Mouse (Mus musculus) cerebellum, adult 18-20 months (tissue): ENCODE data around the gene Dazap1.
A peak's percentile ranks its signal among the peaks of the same experiment; 100 is the strongest.

Experiments
- DNase-seq, 2 experiments: peaks; one replicate each; pipeline ENCODE4 v3.0.0; 2021

Gene Dazap1

GRCm38 (mm10) chr10:80324120-80325037 lies 63.1 kb downstream of the Dazap1 start:
- no peak for DNase-seq

- no peak for DNase-seq
Observed at GRCm38 (mm10) chr10:80325045-80325444, 63.8 kb downstream of the Dazap1 start.

- peak; percentile 92 to 96 for DNase-seq
Observed at GRCm38 (mm10) chr10:80329273-80330081, 68.2 kb downstream of the Dazap1 start, which contains the start of the genes Pcsk4 and Reep6. TSS of gene Pcsk4 (minus strand) at chr10:80329498. TSS of gene Reep6 (plus strand) at chr10:80329953.

GRCm38 (mm10) chr10:80330084-80330483 lies 68.8 kb downstream of the Dazap1 start:
- no peak for DNase-seq

- DNase-seq: no peak
Observed at GRCm38 (mm10) chr10:80330888-80331287, 69.6 kb downstream of the Dazap1 start.

GRCm38 (mm10) chr10:80331636-80332524 lies 70.6 kb downstream of the Dazap1 start:
- no peak for DNase-seq

- DNase-seq: peak; percentile 63 to 71
Observed at GRCm38 (mm10) chr10:80332525-80332989, 71.3 kb downstream of the Dazap1 start.

GRCm38 (mm10) chr10:80336263-80336662 lies 75.0 kb downstream of the Dazap1 start:
- DNase-seq: no peak
